Mouse (Mus musculus): ENCODE results near the gene Serpina11.

DNA sequence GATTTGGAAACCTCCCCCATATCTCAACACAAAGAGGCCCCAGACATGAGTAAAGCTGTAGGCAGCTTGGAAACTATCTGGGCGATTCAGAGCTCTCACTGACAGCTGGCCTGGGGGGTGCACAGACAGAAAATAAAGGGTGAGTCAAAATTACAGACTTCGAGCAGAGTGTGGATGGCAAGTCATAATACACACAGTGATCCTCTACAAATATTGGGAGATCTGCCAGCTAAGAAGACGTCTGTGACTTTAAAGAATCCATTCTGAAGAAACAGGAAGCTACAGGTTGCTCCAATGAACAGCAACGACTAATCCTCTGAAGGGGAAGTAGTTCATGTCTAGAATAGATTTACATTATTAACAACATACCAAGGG lies 13.5 kb upstream of the Serpina11 start:
- TF ChIP-seq CTCF (IDR thresholded peaks at IDR 0.05; ENCODE audit: borderline replicate concordance, insufficient read depth, low read length) (no peak), POLR2A (IDR thresholded peaks at IDR 0.05; ENCODE audit: low read depth, low read length) (no peak)

All from embryonic fibroblast, embryonic 13.5 days (primary cell).